Mouse (Mus musculus) liver, adult 10 weeks (tissue): ENCODE measurements around the gene Cstf2. TPM values are rescaled to one million over a fixed set of nuclear protein-coding genes. Genes with fewer than 3 reads are reported as not detected.

Experiments used
- polyA plus RNA-seq: library from polyadenylated mRNA; stranded (reverse); fragments of 350-450 nt; fragmentation: Illumina TruSeq; extraction: RNeasy Lipid Tissue Mini Kit (QIAGEN cat#74804); gene quantifications from one replicate; pipeline ENCODE4 v1.2.3, GENCODE M21; 2014; ENCODE audit warnings: low read depth, low replicate concordance

Gene Cstf2
- 13.1 TPM for polyA plus RNA-seq

GRCm38 (mm10) chrX:134058987-134059712, at the start of gene Cstf2:
Cstf2 (plus strand) TSS chrX:134059187.

Other genes with a start within 250 kb of the Cstf2 start
- not detected for gene Tnmd, start 208.2 kb upstream of the Cstf2 start, polyA plus RNA-seq
- gene Tspan6, start 160.8 kb upstream of the Cstf2 start, polyA plus RNA-seq: 1.2 TPM
- gene Srpx2, start 150.8 kb upstream of the Cstf2 start, polyA plus RNA-seq: 0.61 TPM
- 3.2 TPM for gene Sytl4, start 77.4 kb upstream of the Cstf2 start, polyA plus RNA-seq
- 0.16 TPM for gene Xkrx, start 102.9 kb downstream of the Cstf2 start, polyA plus RNA-seq
- gene Arl13a, start 128.3 kb downstream of the Cstf2 start, polyA plus RNA-seq: not detected
- gene Nox1, start 162.8 kb downstream of the Cstf2 start, polyA plus RNA-seq: not detected
- 35.0 TPM for gene Trmt2b, start 217.8 kb downstream of the Cstf2 start, polyA plus RNA-seq
- gene Tmem35a, start 236.0 kb downstream of the Cstf2 start, polyA plus RNA-seq: 0.19 TPM
- gene Cenpi, start 248.9 kb downstream of the Cstf2 start, polyA plus RNA-seq: 0.32 TPM